Mouse (Mus musculus) kidney, adult 18-20 months (tissue): ENCODE results near the gene Tuba1a.
"Not testable (repeated sequence)": the region's sequence is repeated elsewhere in the genome, so short reads cannot be mapped to it uniquely, and the experiment has no call there.

Source experiments
- DNase-seq: peaks from one replicate; pipeline ENCODE4 v3.0.0; 2021

The Tuba1a gene

GRCm38 (mm10) chr15:98923031-98923537 is 30.4 kb downstream of the Tuba1a start:
- DNase-seq = no peak

DNA sequence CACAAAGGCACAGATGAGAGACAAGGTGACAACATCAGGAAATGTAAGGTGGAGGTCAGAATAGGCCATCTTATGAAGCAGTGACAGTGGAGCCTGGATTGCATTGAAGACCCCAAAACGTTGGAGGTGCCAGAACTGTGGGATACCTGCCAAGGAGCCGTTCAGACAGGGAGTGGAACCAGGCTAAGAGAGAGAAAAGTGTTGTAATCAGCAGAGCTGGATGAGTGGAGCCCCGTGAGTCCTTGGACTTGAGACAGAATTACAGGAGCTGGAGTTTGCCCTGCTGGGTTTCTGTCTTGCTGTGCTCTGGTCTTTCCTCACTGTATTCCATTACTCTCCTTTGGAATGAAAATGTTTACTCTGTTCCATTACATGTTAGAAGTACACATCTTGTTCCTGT is 30.9 kb downstream of the Tuba1a start:
- DNase-seq = peak; percentile 60

DNA sequence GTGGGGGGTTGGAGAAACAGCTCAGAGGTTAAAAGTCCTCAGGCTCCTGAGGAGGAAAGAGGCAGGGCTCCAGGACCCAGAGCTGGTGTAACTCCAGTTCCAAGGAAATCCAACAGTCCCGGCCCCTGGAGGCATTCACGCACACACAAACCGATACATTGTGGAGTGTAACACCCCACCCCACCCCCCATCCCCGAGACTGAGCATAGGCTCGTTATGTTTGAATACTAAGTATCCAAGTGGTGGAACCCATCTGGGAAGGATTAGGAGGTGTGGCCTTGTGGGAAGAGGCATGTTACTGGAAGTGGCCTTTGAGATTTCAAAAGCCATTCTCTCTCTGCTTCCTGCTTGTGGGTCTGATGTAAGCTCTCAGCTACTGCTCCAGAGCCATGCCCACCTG is 32.0 kb downstream of the Tuba1a start:
- DNase-seq = no peak

DNA sequence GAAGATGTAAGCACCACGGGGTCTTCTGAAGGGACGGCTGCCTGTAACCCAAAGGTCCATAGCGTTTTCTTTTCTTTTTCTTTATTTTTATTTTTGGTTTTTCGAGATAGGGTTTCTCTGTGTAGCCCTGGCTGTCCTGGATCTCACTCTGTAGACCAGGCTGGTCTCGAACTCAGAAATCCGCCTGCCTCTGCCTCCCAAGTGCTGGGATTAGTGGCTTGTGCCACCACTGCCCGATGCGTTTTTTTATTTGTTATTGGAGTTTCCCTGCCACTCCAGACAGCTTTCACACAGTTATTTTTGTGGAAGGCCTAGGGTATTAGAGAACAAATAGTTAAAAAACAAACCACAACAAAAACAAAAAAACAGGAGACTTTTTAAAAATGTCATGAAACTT is 35.0 kb downstream of the Tuba1a start:
- DNase-seq = not testable (repeated sequence)

DNA sequence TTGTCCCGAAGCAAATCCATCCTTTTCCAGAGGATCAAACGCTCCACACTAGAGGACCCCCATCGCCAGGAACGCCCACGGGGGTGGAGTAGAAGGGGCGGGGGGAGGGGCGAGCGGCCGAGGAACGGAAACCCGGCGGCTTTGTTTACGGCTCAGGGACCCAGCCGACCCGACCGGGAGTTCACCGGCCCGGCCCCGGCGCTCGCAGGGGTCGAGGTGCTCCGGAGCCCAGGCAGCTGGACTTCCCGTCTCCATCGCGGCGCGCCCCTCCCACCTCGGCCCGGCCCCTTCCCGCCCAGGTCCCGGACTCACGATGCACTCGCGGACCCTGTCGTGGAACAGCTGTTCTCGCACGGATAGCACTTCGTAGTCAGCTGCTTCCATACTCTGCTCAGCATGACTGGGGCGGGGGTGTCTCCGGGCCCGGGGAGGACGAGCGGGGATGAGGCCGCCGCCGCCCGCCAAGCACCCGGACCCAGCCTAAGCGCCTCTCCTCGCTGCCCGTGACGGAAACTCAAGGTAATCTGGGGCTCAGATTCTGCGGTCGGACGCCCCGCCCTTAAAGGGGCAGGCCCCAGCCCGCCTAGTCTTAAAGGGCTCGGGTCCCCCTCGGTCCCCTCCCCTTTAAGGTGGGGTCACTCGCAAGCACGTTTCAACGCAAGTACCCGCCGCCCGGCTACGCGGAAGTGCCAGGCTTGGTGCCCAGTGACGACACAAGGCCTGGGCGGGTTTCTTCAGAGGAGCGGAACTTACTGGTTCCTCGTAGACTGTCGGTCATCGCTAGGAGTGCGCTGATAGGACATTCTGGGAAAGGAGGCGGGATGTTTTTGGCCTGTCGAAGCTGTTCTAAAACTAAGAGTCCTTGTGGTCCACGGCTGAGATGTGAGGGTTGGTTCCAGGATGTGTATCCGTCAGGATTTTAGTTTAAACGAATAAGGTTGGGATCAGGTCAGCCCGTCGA is 35.7 kb downstream of the Tuba1a start, which contains the start of gene Lmbr1l:
Gene Lmbr1l, minus strand, starts transcription at position 694 of the 961 bp plus-strand sequence.
- peak; percentile 99 for DNase-seq

GRCm38 (mm10) chr15:98917091-98917490 is 36.4 kb downstream of the Tuba1a start:
- DNase-seq = no peak

GRCm38 (mm10) chr15:98916016-98916415 is 37.5 kb downstream of the Tuba1a start:
- peak; percentile 26 for DNase-seq

GRCm38 (mm10) chr15:98914903-98915302 is 38.6 kb downstream of the Tuba1a start:
- no peak for DNase-seq

DNA sequence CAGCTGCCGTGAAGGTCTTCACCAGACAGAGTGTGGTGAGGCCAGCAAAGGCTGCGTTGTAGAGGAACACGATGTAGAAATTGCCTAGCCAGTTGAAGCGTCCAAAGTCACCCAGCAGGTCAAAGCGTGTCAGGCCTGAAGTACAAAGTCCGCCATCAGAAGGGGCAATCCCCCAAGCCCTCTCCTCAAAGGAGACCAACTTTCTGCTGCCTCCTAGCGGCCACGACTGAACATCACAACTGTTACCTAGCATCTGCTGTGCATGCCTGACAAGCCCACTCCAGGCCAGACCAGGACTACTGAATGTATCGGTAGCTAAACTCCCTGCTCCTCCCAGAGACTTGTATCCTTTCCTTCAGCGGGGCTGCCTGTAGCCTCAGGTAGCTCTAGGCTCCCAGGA is 48.8 kb downstream of the Tuba1a start:
- DNase-seq = peak; percentile 54

- DNase-seq = no peak
Observed at GRCm38 (mm10) chr15:98902600-98902999, 50.9 kb downstream of the Tuba1a start.

- no peak for DNase-seq
Observed at GRCm38 (mm10) chr15:98901530-98901929, 52.0 kb downstream of the Tuba1a start.
